Mouse (Mus musculus): Measurements from ENCODE around the gene Bcl11a.
A peak's percentile ranks its signal among the peaks of the same experiment; 100 is the strongest.

GRCm38 (mm10) chr11:24084077-24084476, 6.2 kb downstream of the Bcl11a start:
- TF ChIP-seq POLR2A (IDR thresholded peaks at IDR 0.05; ENCODE audit: control insufficient read depth in 1 of 2, insufficient read depth in 1 of 2, low read depth in 1 of 2, low read length in 2 of 2, poor library complexity in 1 of 2): 0 out of 4 replicates have a peak, but pooled peaks of 1 of the 2 experiments have one; percentile 15
- no peak for TF ChIP-seq CTCF (IDR thresholded peaks at IDR 0.05 in 2 of 3, conservative IDR thresholded peaks at IDR 0.05 in 1 of 3; ENCODE audit: control insufficient read depth in 1 of 3, insufficient read depth in 1 of 3, low read depth in 2 of 3, low read length in 3 of 3, poor library complexity in 1 of 3, severe bottlenecking in 1 of 3)
- no peak for TF ChIP-seq USF2 (IDR thresholded peaks at IDR 0.05; ENCODE audit: borderline replicate concordance in 1 of 2, insufficient read depth in 1 of 2, low read depth in 1 of 2, low read length in 2 of 2)
- TF ChIP-seq MEF2A (IDR thresholded peaks at IDR 0.05; ENCODE audit: extremely low read depth, insufficient replicate concordance, low read depth, low read length, poor library complexity, severe bottlenecking): no peak
- no peak for TF ChIP-seq TAL1 (IDR thresholded peaks at IDR 0.05; ENCODE audit: low read length)
- no peak for TF ChIP-seq RAD21 (IDR thresholded peaks at IDR 0.05; ENCODE audit: low read depth, low read length)
- no peak for TF ChIP-seq ZC3H11A (IDR thresholded peaks at IDR 0.05; ENCODE audit: low read depth, low read length)
- no peak for TF ChIP-seq NELFE (IDR thresholded peaks at IDR 0.05; ENCODE audit: low read depth, low read length)
- TF ChIP-seq MAFK (IDR thresholded peaks at IDR 0.05; ENCODE audit: borderline replicate concordance, low read depth, low read length): no peak
- no peak for TF ChIP-seq GATA1 (IDR thresholded peaks at IDR 0.05; ENCODE audit: low read depth, low read length)
- TF ChIP-seq ZKSCAN1 (IDR thresholded peaks at IDR 0.05; ENCODE audit: low read depth, low read length): no peak

All from MEL (cell line).